Mouse (Mus musculus) layer of hippocampus, adult 11-12 months (tissue): Measurements from ENCODE around the gene Abhd13.

Experiments used
- DNase-seq: peaks from one replicate; pipeline ENCODE4 v3.0.0; 2022; ENCODE audit warnings: low spot score

Gene Abhd13

DNA sequence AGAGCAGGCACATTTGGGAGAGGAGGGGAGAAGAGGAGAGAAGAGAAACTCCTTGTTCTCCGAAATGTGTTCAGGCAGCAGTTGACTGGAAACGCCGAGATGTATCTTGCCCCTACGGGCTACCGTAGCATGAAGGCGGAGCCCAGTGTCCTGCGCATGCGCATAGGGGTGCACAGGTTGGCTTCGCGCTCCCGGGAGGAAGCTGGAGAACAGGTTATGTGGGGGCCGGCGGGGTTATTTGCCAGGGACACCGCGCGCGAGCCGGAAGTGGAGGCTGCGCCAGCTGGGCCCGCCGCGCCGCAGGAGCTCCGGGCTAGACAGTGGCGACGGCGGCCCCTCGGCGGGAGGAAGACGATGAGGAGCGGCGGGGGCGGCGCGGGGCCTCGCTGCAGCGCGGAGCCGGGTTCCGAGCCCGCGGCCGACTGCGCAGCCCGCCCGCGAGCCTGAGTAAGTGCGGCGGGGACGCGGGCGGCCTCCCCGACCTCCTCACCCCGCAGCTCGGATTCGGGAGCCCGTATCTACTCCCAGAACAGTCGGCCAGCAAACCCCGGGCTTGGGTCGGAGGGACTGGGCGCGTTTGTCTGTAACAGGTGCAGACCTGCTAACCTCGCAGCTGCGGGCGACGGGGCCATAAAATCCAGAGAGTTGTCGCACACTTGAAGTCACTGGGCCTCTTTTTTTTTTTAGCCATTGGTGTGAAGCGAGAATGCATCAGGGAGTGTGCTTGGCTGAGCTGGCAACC lies at the start of gene Abhd13, which contains the start of gene Lig4:
Gene Abhd13, plus strand, starts transcription at position 135 of the 742 bp plus-strand sequence.
Gene Lig4, minus strand, starts transcription at position 114 of the 742 bp plus-strand sequence.
- peak; percentile 98 for DNase-seq

DNA sequence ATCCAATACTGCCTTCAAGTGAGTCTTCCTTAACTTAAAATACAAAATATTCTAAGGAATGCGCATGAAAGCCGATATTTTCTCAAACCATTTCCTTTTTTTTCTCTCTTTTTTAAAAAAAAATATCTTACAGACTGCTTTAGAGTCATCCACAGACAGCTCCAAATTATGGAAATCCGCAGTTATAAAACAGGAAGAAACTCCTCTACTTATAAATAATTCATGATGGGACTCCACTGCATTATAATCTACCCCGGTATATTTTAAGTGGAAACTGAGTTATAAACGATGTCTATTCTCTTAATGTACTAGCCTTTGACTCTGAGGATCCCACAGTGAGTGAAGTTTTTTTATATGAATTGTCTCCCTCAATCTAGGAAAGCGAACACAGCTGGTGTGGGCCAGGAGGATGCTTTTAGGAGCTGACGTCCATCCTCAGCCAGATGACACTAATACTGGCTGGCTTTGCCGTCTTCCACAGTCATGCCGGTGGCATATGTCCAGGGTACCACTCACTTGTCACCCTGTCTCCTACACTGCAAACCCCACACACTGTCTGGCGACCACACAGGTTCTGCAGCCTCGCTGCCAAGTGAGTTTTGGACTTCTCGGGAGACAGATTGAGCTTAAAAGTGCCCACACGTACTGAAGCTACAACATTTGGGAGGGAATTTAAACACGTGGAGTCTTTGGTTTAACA lies 47.6 kb upstream of the Abhd13 start:
- peak; percentile 41 for DNase-seq

DNA sequence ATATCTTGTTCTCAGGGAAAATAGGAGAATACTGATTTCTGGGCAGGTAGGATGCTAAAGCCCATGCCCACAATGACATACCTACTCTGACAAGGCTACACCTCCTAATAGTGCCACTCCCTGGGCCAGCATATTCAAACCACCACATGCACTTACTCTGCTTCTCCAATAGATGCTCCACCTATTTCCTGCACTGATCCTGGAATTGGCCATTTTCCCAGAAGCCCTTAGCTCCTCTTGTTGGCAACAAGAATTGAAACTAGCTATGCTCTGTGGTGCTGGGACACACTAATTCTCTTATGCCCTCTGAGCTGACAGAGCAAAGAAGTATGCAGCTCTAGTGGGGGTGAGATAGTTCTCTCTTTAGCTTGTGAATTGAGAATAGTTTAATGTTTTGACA lies 44.8 kb upstream of the Abhd13 start:
- no peak for DNase-seq

DNA sequence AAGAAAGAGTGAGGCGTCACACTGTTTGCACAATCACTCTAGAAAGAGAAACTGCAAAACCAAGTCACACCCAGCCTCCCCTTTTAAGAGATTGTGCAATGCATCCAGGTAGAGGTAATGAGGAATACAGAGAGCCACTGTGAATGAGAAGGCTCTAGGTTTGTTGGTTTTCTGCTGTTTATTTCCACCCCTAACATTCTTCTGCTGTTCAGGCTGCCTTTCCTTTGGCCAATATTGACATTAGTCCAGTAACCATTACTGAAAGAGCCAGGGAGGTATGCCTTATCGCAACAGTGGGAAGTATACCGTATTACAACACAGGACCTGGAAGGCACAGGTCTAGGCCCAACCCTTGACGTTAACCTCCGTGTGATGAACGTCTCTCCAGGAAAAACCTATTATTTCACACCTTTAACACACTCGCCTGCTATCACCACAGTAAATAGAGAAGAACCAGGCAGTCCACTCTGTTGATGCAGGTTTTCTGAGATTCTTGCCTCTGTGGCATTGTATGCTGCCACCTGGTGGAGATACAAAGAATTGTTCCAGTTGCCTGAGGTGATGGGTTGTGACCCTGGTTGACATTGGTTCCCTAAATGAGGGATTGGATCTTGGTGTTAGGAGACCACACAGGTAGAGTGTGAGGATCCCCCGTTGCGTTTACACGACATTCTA lies 42.5 kb upstream of the Abhd13 start:
- DNase-seq, result peak; percentile 44

DNA sequence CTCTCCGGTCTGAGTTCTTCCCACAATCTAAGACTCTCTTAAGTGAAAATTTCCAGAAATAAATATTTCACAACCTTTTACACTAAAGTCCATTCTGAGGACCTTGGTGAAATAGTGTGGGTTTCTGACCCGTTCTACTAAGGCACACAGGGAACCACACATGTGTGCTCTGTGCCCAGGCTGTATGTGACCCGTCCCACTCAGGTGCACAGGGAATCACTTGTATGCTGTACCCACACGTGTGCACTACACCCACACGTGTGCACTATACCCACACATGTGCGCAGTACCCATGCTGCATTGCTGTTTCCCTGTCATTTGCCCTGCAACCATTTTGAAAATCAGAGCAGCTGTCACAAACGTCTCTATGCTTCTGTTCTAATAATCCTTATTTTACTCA lies 41.9 kb upstream of the Abhd13 start:
- no peak for DNase-seq

DNA sequence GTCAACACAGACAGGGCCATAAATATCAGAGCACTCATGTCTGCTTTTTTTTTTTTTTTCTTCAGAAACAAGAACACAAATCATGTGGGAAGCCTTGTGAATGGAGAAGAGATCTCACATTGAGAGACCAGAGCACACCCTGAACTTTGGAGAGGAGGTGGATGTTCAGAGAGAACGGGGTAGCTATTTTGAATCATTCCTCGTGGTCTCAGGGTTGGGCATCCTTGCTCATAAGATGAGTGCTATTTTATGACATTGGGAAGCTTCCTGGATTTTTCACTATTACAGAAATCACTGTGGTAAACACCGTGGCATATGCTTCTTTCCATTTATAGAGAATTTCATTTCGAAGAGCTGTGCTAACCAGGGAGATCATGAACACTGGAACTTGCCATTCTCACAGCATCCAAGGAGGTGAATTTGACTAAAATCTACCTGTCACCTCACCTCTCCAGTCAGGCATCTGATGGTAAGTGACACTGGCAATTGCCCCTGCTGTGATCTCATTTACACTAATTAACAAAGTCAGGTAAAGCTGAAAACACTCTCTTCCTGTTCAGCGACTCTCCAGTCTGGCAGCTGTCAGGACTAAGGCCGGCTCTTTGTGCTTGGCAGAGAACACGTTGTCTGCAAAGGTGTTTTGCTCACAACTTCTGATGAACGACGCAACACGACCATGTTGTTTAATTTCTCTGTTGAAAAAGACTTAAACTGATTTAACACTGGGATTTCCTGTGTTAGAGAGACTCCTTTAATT lies 28.2 kb upstream of the Abhd13 start:
- DNase-seq, result no peak

DNA sequence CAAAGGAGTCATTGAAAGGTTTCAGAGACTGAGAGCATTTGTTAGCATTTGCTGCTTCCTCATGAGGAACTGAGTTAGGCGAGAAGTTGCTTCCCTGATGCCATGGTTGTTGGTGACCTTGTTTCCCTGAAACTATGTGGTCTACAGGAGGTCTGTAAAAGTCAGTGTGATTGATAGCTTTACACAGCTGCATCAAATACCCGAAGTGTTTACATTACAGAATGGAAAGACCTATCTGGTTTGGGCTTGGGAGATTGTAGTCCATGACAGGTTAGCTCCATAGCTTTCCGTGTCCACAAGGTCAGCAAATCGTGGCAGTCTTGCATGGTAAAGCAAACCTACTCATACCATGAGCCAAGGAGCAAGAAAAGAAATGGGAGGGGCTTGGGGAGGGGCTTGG lies 19.2 kb upstream of the Abhd13 start:
- DNase-seq, result no peak

DNA sequence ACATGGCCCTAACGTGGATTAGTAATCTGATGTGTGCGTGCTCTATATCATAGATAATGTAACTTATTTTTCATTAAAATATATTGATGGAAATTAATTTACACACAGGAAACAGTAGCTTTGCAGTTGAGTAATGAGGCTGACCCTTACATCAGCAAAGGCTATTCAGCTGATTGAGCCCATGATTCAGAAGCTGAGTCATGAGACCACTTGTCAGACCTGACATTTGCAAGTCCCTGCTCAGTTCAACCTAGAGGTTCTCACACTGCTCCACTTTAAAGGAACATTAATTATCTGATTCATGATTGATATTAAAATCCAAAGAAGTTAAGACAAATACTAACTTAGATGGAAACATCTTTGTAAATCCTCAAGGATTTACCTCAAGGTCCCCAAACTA lies 17.6 kb upstream of the Abhd13 start:
- DNase-seq, result no peak

DNA sequence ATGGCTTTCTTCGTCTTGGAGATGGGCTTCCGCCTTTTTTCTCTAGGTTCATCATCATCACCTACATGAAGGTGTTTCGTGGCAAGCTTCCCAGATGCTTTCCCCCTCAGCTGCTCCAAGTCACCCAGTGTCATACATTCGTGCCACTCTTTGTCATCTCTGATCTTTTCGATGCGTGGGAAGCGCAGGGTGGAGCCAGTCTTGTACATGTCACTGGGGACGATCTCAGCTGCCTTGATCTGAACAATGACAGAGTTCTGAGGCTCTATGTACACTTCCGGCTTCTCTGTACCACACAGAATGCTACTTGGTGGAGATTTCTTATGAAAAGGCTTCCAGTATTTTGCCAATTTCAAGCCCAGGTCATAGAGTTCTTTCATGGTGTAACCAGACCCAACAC lies 5.6 kb upstream of the Abhd13 start:
- DNase-seq, result no peak

DNA sequence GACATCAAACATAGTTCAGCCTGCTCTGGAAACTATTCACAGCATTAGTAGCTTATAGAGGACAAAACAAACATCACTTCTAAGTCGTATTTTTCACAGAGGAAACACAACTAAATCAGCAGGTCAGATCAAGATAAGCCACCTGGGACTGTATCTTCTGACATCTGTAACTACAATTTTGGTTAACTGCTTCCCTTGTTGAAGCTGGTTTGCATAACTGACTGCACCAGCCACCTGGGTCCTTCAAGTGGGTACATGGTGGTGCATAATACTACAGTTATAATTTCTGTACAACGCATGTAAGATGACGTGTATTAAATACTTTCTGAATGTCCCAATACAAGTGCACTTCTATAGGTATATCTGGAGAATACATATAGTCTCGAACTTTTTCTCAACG lies 2.2 kb upstream of the Abhd13 start:
- no peak for DNase-seq

DNA sequence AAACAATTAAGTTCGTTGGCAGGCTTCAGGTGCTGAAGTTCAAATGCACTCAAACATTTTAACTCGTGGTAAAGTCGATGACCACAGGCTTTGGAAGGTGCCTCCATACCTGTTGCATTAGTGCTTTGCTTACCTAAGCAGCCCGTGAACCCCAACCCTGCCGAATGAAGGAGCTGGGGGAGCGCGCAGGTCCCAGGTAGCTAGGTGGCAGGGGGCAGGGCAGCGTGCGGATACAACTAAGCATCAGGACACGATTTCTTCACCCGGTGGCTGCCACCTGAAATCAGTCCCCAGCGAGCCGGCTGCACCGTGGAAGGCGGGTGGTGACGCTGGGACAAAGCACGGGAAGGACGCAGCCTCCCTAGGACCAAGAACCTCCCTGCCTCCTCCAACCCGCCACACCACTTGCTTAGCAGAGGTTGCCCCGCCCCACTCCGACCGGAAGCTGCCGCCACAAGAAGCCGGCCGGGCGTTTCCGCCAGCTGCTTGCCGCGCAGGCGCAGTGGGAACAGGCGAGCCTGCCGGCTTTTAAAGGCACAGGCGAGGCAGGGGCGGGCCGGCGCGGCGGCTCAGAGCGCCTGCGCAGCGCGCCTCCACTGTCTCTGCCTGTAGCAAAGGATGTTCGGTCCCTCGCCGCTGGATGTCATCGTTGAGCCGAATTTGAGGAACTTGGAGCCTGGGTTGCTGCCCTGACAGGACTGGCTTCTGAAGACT lies 1.5 kb upstream of the Abhd13 start:
- peak; percentile 99 for DNase-seq

DNA sequence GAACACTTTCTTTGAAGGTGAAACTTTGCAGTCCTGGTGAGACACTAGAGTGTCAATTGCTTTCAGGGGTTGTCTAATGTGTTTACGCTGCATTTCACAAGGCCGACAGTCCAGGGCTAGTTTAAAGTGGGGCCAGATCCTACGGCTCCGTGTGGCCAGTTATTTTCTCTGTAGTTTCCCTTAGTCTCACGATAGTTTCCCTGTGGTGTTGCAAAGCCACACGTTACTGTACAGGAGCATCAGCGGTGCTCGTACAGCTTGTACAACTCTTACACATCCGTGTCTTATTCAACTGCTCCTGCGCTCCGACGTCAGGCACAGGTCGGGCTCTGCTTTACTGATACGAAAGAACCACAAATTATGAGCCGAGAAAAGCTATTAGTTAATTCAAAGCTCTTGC lies 491 bp upstream of the Abhd13 start:
- peak; percentile 11 for DNase-seq

DNA sequence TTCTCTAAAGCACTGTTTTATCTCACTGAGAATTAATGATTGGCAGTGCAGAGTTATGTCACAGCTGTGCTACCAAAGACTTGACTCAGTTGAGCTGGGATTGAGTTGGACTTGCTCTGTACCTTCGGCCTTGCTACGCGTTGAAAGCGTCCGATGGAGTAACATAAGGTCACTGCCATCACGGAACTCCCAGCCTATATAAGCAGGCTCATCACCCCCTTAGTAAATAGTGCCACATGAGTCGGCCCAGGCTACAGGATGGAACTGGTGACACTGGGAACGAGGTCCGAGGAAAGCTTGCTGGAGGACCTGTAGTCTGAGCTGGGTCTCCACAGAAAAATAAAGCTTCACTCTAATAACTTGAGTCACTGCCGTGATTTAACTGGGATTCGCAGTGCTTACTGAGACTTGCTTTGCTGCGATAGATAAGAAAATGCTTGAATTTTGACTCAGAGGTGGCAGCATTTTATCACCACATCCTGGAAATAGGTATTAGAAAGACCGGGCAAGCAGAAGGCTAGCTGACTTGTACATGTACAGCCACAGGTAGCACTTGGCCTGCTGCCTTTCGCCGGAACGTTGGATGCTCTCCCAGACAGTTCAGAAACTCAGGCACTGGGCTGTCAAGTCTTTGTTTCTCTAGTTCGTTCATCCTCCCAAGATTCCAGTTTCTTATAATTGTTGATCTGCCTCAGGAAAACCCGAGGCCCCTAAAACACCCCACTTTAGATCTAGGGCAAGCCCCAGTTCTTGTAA lies 1.1 kb downstream of the Abhd13 start:
- DNase-seq, result no peak

DNA sequence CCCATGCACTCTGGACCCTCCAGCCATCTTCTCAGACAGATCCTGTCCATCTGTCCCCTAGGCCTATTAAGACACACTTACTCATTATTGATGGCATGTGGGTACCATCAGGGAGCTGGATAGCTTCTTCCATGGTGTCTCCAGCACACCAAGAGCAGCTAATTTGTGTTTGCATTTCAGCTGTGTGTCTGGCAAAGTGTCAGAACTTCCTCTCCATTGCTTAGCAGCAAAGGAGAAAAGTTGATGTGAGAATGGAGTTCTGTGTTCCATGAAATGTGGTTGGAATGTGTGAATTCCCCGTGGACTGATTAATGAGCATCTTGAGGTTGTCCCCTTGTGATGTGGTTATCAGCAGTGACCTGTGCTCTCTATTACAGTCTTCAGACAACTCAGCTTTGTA lies 2.2 kb downstream of the Abhd13 start:
- DNase-seq, result no peak

DNA sequence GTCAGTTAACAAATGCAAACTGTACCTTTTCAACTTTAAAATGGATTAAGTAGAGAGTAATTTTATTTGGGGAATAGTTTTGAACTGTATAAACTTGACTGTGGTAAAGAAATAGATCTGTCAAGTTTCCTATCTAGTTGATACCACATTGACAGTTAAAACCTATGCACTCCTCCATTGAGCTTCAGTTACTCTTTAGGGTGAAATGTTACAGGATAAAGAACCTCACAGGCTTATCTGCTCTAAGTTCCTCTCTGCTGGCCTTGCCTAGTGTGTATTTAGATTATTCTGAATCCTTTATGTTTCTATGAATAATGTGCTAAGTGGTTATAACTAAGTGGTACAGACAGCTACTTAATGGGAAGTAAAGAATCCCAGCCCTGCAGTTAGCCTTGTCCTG lies 2.7 kb downstream of the Abhd13 start:
- DNase-seq, result no peak

DNA sequence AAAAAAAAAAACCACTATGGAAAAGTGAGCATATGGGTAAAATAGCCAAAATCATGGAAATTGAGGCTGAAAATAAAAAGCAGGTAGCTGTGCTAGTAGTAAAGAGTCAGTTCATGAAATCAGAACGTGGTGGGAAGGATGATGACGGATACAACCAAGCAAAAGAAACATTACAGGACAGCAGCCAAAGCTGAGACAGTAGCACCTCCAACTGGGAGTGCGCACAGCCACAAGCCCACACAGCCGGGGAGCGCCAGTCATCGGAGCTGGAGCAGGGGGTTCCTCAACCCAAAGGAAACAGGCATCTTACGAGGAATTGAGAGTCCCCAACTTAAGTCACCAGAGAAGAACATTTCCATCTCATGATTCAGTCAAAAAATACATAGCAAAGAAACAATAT lies 26.6 kb downstream of the Abhd13 start:
- DNase-seq, result no peak

DNA sequence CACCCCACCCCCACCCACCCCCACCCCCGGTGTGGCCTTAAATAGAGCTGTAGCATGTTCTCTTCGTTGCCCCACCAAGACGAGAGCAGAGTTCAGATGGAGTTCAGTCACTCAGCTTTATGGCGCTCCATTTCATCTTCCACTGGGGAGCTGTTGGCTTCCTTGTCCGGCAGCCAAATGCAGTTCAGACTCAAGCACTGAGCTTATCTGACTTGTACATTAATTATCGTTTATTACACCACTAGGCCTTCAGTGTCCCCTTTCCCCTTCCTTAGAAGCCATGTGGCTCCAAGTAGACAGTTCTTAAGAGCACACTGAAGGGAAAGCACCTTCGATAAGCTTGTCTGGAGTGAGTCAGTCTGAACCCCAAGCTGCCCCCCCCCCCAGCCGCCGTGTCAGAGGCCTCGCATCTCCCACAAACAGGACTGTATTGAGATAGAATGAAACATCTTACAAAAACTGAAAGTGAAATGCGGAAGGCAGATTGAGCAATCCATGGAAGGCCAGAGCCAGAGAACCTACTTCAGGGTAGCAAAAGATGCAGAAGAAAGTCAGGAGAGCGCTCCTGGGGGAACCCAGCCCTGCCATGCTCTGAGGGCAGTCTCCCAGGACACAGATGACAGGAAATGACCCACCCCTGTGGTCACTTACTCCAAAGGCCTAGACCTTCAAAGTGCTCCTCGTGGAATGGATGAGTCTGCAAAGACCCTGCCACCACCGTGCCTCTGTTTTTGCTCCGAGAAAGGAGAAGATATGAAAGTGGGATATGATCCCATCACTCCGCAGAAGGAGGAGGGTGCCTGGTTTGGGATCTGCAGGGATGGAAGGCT lies 28.9 kb downstream of the Abhd13 start, which contains the start of gene Tnfsf13b:
Gene Tnfsf13b, plus strand, starts transcription at position 312 of the 830 bp plus-strand sequence.
- peak; percentile 27 for DNase-seq

DNA sequence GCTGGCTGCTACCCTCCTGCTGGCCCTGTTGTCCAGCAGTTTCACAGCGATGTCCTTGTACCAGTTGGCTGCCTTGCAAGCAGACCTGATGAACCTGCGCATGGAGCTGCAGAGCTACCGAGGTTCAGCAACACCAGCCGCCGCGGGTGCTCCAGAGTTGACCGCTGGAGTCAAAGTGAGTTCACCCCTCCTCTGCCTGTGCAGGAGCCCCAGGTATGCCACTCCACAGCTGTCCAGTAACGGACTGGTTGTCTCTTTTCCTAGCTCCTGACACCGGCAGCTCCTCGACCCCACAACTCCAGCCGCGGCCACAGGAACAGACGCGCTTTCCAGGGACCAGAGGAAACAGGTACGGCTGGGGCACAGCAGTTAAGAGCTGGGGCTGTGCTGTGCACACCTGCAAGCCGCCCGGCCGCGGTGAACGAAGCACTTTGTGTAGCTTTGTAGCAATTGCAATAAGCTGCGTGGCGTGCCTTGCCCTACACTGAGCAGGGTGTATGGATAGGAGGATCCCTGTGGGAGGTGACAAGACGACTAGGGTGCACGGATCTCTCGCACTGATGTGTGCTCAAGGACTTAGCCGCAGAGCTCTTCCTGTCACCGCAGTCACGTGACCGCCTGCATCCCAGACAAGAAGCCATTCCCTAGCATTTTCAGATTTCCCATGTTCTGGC lies 29.6 kb downstream of the Abhd13 start:
- peak; percentile 48 for DNase-seq

DNA sequence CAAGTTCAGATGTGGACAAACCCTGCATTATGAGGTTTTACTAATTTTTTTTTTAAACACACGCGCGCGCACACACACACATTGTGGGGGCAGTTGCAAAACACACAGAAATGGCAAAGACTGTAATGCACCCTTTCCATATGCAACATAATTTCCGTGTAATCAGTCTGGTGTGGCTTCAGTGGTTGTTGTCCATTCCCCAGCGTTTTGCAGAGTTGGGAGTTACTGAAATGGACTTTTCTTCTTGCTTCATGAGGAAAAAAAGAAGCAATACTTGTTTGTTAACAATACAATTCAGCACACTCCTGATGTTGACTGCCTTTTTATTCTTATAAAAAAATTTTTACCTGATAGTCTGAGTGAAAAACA lies 30.1 kb downstream of the Abhd13 start:
- DNase-seq, result no peak
